Mouse (Mus musculus) heart, embryonic 11.5 days (tissue): ENCODE results near the gene Efhc1. TPM values are rescaled to one million over a fixed set of nuclear protein-coding genes. Genes with fewer than 3 reads are reported as not detected.
"Not testable (repeated sequence)": the region's sequence is repeated elsewhere in the genome, so short reads cannot be mapped to it uniquely, and the experiment has no call there.

Experiments
- ATAC-seq: fragments of 200-750 bp; cut with Nextera tagmentation; replicated peaks from 2 replicates; pipeline ENCODE4 v1.8.0; 2017; ENCODE audit warnings: moderate library complexity; ENCODE audit not compliant: insufficient number of reproducible peaks, low FRiP score, low TSS enrichment
- H3K27ac ChIP-seq: fragments of 300-500 bp; sonication (generic); 2 replicates; pipeline ENCODE4 v1.5.1; 2014; ENCODE audit warnings: mild to moderate bottlenecking, low read depth, low read length
- H3K27me3 ChIP-seq: fragments of 300-500 bp; sonication (generic); 2 replicates; pipeline ENCODE4 v1.6.1; 2014; ENCODE audit warnings: mild to moderate bottlenecking, low read length, mixed read lengths; ENCODE audit not compliant: control insufficient read depth, insufficient read depth
- H3K36me3 ChIP-seq: fragments of 300-500 bp; sonication (generic); 2 replicates; pipeline ENCODE4 v1.6.1; 2014; ENCODE audit warnings: mild to moderate bottlenecking, low read length, moderate library complexity, mixed read lengths; ENCODE audit not compliant: control insufficient read depth, insufficient read depth
- H3K4me1 ChIP-seq: fragments of 300-500 bp; sonication (generic); 2 replicates; pipeline ENCODE4 v1.6.1; 2014; ENCODE audit warnings: low read length; ENCODE audit not compliant: control insufficient read depth, insufficient read depth
- H3K4me2 ChIP-seq: fragments of 300-500 bp; sonication (generic); 2 replicates; pipeline ENCODE4 v1.6.1; 2014; ENCODE audit warnings: mild to moderate bottlenecking, moderate library complexity
- H3K4me3 ChIP-seq: fragments of 300-500 bp; sonication (generic); 2 replicates; pipeline ENCODE4 v1.5.1; 2014; ENCODE audit warnings: low read depth, low read length
- H3K9ac ChIP-seq: fragments of 300-500 bp; sonication (generic); 2 replicates; pipeline ENCODE4 v1.6.1; 2014; ENCODE audit warnings: mild to moderate bottlenecking, low read depth, low read length, moderate library complexity
- H3K9me3 ChIP-seq: fragments of 300-500 bp; sonication (generic); replicated peaks from 2 replicates; pipeline ENCODE4 v1.6.1; 2016; ENCODE audit warnings: low read length; ENCODE audit not compliant: control insufficient read depth
- WGBS: fragments of 180-500 bp; shearing (Covaris S2); extraction: QIAGEN DNeasy Blood & Tissue Kit; methylation state at CpG from one replicate; pipeline ENCODE4 v1.1.7; 2014; ENCODE audit not compliant: insufficient replicate concordance; 5-methylcytosine and 5-hydroxymethylcytosine counted together
- polyA plus RNA-seq: library from polyadenylated mRNA; unstranded; fragments of >200 nt; fragmentation: Nextera tagmentation; extraction: Ambion mirVana; gene quantifications from 2 replicates; pipeline ENCODE4 v1.2.1, GENCODE M21; 2014

The Efhc1 gene
- polyA plus RNA-seq, 1 experiment from 2014 or later, result 1.3 TPM

DNA sequence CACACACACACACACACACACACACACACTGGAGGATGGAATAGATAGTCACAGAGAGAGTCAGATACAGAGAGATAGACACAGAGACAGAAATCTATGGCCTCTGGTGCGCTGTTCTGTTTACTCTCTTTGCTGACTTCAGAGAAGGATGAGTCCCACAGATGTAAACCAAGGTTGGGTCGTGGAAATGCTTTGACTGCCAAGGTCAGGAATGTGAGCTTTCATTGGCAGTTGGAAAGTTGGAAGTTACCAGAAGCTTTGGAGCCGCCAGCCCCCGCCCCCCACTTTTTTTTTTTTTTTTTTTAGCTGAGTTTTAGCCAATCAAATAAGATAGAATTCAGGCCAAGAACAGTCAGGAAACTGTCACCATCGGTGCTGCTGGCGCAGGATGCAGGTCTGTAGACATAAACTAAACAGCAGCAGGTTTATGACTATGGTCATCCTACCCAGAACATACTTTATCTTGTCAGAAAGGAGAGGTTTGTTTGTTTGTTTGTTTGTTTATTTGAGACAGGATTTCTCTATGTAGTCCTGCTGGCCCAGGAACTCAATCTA is 33.9 kb upstream of the Efhc1 start:
- no peak overlapping the region for H3K4me3 ChIP-seq
- no peak overlapping the region for H3K4me2 ChIP-seq
- H3K9ac ChIP-seq, result no peak overlapping the region
- no peaks in the 10 kb centered on the region for H3K27me3 ChIP-seq
- no peak overlapping the region for H3K27ac ChIP-seq
- no peaks in the 10 kb centered on the region for H3K4me1 ChIP-seq
- ATAC-seq, result no peak
- WGBS, result 79% methylated on average over 6 of the region's 6 CpGs
- H3K9me3 ChIP-seq, result no peaks in the 10 kb centered on the region
- H3K36me3 ChIP-seq, result no peaks in the 10 kb centered on the region

DNA sequence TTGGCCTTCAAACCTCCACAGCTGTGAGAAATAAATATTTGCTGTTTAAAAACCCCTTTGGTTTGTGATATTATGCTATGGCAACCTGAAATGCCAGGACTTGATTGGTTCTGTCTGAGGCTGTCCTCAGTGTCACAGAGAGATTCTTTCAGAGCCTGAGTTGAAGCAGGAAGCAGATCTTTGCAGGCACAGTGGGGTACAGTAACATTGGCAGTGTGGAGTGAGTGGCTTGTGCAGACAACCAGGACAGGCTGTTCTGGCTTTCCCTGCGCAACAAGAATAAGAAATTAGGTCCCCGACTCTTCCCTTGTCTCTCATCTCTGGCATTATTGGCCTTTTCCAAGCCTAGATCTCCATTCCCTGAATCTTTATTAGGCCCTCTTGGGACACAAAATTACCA is 31.7 kb upstream of the Efhc1 start:
- Histone ChIP-seq H3K4me2 (no peak overlapping the region), H3K4me3 (no peak overlapping the region), H3K9ac (no peak overlapping the region), H3K36me3 (no peaks in the 10 kb centered on the region), H3K9me3 (no peaks in the 10 kb centered on the region), H3K27me3 (no peaks in the 10 kb centered on the region), H3K27ac (no peak overlapping the region), H3K4me1 (peaks cover 10% of the 10 kb centered on the region)
- 89% methylated on average over 2 of the region's 2 CpGs for WGBS
- ATAC-seq, result no peak

DNA sequence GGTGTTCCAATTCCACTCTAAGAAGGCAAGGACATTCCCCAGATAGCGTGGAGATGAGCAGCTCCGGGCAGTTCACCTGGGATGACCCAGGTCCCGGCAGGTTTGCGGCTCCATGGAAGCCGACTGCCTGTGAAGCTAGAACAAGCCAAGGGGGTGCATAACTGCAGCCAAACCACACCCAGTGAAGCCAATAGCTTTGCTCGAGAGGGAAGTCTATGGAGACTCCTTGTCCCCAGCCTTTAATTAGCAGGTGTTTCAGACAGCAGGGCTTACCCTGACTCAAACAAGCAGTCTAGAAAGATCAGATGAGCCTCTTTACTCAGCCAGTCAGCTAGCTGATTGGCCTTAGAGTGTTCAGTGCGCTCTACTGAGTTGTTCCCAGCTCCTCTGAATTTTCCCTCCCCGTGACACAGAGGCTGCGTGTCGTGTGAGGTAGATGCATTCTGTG is 30.3 kb upstream of the Efhc1 start:
- Histone ChIP-seq H3K4me3 (no peak overlapping the region), H3K27me3 (no peaks in the 10 kb centered on the region), H3K27ac (no peak overlapping the region), H3K4me2 (no peak overlapping the region), H3K4me1 (peaks cover 10% of the 10 kb centered on the region), H3K9ac (no peak overlapping the region), H3K9me3 (no peaks in the 10 kb centered on the region), H3K36me3 (no peaks in the 10 kb centered on the region)
- no peak for ATAC-seq
- WGBS, result 76% methylated on average over 10 of the region's 10 CpGs

DNA sequence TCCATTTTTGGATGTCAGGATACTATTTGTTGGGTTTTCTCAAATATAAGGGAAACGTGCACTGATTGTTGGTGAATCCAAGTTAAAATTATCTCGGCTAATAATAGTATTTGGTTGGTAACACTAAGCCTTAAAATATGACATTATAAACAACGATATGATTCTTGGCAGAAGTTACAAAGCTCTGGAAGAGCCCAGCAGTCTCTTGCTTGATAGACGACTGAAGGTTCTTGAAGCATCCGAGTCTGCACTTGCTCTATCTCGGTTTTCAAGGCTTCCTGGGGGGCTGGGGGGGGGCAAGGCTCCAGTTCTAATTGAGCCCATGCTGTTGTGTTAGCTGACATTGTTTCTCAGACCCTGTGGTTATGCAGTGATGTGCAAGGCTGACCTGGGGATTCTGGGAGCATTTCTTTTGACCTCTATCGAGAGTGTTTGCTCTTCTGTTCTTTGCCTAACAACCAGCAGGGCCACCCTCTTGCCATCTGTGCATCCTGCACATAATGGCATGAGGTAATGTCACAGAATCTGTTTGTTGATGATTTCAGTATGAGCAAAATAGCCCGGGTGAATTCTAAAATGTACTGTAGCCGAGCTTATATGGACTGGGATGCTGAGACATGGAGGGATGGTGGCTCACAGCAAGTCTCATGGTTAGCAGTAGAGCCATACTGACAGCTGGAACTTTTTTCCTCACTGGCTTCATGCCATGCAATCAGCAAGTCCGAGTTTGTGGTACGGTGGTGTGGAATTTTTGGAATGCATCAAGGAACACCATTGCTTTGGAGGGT is 28.6 kb upstream of the Efhc1 start:
- Histone ChIP-seq H3K4me3 (no peak overlapping the region), H3K27me3 (no peaks in the 10 kb centered on the region), H3K27ac (0 out of 2 replicates have a peak overlapping the region, but pooled peaks have one; percentile 29), H3K9me3 (no peaks in the 10 kb centered on the region), H3K36me3 (no peaks in the 10 kb centered on the region), H3K9ac (no peak overlapping the region), H3K4me1 (peaks cover 10% of the 10 kb centered on the region), H3K4me2 (peak overlapping the region; percentile 11)
- ATAC-seq, result no peak
- WGBS, result 43% methylated on average over 11 of the region's 11 CpGs

DNA sequence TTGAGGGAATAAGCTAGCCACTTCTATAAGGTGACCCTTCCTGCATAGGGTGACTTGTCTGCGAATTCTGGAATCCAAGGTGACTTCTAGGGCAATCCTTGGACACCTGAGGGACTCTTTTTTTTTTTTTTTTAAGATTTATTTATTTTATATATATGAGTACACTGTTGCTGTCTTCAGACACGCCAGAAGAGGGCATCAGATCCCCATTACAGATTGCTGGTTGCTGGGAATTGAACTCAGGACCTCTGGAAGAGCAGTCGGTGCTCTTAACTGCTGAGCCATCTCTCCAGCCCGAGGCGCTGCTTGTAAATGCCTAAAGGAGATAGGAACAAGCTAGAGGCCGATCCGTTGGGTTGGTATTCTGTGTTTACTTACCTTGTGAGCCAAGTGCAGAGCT is 26.1 kb upstream of the Efhc1 start:
- H3K27ac ChIP-seq, H3K27me3 ChIP-seq, H3K9ac ChIP-seq, H3K9me3 ChIP-seq, H3K4me1 ChIP-seq, ATAC-seq, H3K36me3 ChIP-seq, H3K4me2 ChIP-seq, H3K4me3 ChIP-seq: not testable (repeated sequence)
- 72% methylated on average over 7 of the region's 7 CpGs for WGBS

DNA sequence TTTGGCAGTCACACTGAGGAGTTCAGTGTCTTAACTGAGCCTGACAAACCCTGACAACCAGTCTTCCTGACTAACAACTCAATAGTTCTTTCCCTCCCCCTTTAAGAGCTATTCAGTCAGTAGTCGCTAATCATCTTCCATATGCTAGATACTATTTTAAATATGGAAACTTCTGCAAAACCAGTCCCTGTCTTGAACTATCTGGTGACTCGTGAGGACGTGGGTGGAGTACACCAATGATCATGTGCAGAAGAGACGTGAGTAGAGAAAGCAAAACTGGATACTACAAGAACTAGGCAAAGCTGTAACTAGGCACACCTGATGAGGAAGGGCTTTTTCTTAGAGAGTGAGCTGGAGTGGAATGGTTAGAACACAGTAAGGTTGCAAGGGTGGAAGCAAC is 25.5 kb upstream of the Efhc1 start:
- WGBS, result 84% methylated on average over 4 of the region's 4 CpGs
- no peak overlapping the region for H3K4me3 ChIP-seq
- no peaks in the 10 kb centered on the region for H3K27me3 ChIP-seq
- no peak for ATAC-seq
- H3K9me3 ChIP-seq, result no peaks in the 10 kb centered on the region
- no peak overlapping the region for H3K27ac ChIP-seq
- no peak overlapping the region for H3K4me2 ChIP-seq
- no peaks in the 10 kb centered on the region for H3K36me3 ChIP-seq
- H3K9ac ChIP-seq, result no peak overlapping the region
- peaks cover 10% of the 10 kb centered on the region for H3K4me1 ChIP-seq

DNA sequence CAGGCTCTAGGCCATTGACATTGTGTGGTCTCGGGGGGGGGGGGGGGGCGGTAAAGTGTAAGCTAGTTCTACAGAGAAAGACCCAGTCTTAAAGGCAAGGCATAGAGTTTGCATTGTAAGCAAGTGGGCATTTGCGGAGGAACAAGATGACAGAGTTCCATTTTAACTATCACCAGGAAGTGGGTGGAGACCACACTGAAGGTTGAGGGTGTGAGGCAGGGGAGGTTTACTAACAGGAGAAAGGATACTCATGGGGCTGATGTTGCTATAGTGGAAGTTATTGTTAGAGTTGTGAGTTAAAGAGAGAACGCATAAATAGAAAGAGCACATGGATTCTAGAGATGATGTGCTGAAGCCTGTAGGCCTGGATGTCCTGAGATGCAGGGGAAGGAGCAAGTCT is 25.1 kb upstream of the Efhc1 start:
- ATAC-seq, result no peak
- H3K4me2 ChIP-seq, result no peak overlapping the region
- H3K27ac ChIP-seq, result no peak overlapping the region
- no peaks in the 10 kb centered on the region for H3K27me3 ChIP-seq
- H3K9me3 ChIP-seq, result no peaks in the 10 kb centered on the region
- WGBS, result 64% methylated on average over 4 of the region's 4 CpGs
- no peak overlapping the region for H3K9ac ChIP-seq
- H3K4me3 ChIP-seq, result no peak overlapping the region
- H3K36me3 ChIP-seq, result no peaks in the 10 kb centered on the region
- H3K4me1 ChIP-seq, result peaks cover 10% of the 10 kb centered on the region

DNA sequence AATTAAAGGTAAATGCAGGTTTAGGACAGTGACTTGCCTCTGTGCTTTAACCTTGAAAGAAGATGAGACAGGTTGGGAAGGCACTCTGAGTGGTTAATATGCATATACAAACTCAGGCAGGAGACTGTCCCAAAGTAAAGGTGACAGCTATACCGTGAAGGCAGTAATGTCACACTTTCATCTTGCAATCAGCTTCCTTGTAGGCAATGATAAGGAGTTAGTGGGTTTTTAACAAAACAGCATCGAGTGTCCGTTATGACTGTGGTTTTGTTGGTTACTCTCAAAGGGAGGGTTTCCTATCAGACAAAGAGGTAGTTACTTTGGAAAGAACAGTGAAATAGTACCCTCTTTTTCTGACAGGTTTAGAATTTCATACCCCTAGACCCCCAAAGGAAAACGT is 22.9 kb upstream of the Efhc1 start:
- H3K4me1 ChIP-seq, result peaks cover 2% of the 10 kb centered on the region; the same call in 1 of the 2 replicates
- no peak overlapping the region for H3K4me2 ChIP-seq
- no peaks in the 10 kb centered on the region for H3K9me3 ChIP-seq
- 71% methylated on average over 4 of the region's 4 CpGs for WGBS
- no peaks in the 10 kb centered on the region for H3K27me3 ChIP-seq
- no peak overlapping the region for H3K27ac ChIP-seq
- no peak overlapping the region for H3K4me3 ChIP-seq
- H3K9ac ChIP-seq, result no peak overlapping the region
- ATAC-seq, result no peak
- no peaks in the 10 kb centered on the region for H3K36me3 ChIP-seq

DNA sequence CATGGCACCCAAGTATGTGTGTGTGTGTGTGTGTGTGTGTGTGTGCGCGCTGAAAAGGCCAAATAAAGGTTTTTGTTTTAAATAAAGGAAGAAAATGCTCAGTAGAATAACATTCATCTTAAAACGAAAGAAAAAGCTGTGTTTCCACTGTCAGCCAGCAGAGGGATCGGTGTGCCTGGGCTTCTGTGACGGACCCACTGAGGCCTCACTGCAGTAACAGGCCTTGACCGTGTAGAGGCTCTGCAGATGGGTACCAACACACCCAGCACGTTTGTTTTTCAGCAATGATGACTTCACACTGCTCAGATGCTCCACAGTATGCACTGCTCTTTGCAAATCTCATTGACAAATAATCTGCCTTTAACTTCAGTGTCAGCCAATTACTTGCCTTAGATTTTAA is 18.0 kb upstream of the Efhc1 start:
- Histone ChIP-seq H3K4me1 (no peaks in the 10 kb centered on the region), H3K9me3 (no peaks in the 10 kb centered on the region), H3K4me3 (no peak overlapping the region), H3K9ac (no peak overlapping the region), H3K4me2 (no peak overlapping the region), H3K27me3 (no peaks in the 10 kb centered on the region), H3K36me3 (no peaks in the 10 kb centered on the region), H3K27ac (no peak overlapping the region)
- no peak; the same call in 1 of the 2 replicates for ATAC-seq
- WGBS, result 20% methylated on average over 7 of the region's 7 CpGs
